Mouse (Mus musculus) heart, adult 8-10 months (tissue): ENCODE measurements around the gene Abcd3. TPM values are rescaled to one million over a fixed set of nuclear protein-coding genes. Genes with fewer than 3 reads are reported as not detected.

Experiments used
- DNase-seq: peaks from one replicate; pipeline ENCODE4 v3.0.0; 2022; ENCODE audit warnings: low spot score
- total RNA-seq, 4 experiments: library from RNA; stranded (reverse); gene quantifications; 2 replicates each; pipeline ENCODE4 v1.2.4; 2022

The Abcd3 gene
- 10 to 100 TPM; 77.8 to 82.1 (median 79.9) TPM for total RNA-seq

DNA sequence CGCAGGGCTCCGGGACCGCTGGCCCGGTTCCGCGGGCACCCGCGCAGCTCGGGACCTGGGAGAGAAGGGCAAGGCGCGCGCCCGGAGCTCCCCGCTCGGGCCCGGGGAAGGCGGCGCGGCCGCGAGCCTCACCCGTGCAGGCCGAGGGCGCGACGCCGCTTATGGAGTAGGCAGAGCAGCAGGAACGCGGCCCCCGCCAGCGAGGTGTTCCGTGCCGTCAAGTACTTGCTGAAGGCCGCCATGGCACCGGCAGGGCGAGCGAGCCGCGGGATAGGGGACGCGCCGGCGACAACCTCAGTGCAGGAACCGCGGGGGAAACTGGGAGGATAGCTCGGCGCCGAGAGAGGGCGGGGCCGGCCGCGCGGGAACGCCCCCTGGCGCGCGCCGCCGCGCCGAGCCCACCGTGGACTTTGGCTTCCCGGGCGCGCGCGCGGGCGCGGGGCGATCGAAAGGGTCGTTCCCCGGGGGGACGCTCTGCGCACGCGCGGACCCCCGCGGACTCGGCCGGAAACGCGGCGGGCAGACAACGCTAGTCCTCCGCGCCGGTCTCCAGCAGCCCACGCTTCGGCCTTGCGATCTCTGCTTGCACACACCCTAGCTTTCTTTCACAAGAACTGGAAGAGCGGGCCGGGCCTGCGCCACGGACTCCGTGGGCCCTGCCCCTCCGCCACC lies at the start of gene Abcd3:
TSS of gene Abcd3 (minus strand) at position 426 of the 672 bp plus-strand sequence.
- DNase-seq, result peak; percentile 83

GRCm38 (mm10) chr3:121859142-121859541 lies 44.0 kb upstream of the Abcd3 start:
- DNase-seq, result no peak

DNA sequence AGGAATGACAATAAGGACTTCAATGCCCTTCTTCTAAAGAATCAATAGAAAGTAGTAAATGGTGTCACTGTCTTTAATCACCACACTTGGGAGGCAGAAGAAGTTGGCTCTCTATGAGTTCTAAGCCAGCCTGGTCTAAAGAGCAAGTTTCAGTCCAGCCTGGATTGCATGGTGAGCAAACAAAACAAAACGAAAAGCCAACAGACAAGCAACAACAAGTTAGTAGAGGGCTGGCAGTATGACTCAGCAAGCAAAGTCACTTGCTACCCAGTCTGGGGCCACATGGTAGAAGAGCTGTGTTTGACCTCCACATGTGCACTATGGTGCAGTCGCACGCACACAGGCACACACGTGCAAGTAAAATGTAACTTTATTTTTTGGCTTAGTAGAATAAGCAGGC lies 41.0 kb upstream of the Abcd3 start:
- DNase-seq, result no peak

GRCm38 (mm10) chr3:121853781-121854520 lies 38.8 kb upstream of the Abcd3 start:
- DNase-seq, result no peak

GRCm38 (mm10) chr3:121852074-121852826 lies 37.1 kb upstream of the Abcd3 start:
- DNase-seq, result no peak

GRCm38 (mm10) chr3:121851006-121851405 lies 35.9 kb upstream of the Abcd3 start:
- DNase-seq, result no peak

GRCm38 (mm10) chr3:121850381-121850780 lies 35.3 kb upstream of the Abcd3 start:
- DNase-seq, result no peak

- DNase-seq, result no peak
Observed at GRCm38 (mm10) chr3:121847296-121847695, 32.2 kb upstream of the Abcd3 start.

DNA sequence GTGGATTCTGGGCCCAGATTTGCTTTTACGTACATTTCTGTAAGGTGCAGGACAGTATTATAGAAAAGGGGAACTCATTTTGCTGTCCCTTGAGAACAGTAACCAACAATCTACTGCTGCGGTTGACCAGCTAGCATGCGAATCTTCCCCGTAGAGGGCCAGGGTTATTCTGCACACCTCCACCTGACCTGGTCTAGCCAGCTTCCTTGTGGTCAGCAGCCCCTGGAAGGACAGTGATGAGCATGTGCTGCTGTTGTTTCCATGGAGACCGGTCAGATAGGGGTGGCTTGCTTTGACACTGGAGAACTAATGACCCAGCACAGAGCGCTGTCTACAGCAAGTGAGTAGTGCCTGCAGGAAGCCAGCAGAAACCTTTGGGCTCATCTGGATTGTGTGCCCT lies 29.6 kb upstream of the Abcd3 start:
- DNase-seq, result no peak

GRCm38 (mm10) chr3:121844013-121844412 lies 28.9 kb upstream of the Abcd3 start:
- DNase-seq, result no peak

DNA sequence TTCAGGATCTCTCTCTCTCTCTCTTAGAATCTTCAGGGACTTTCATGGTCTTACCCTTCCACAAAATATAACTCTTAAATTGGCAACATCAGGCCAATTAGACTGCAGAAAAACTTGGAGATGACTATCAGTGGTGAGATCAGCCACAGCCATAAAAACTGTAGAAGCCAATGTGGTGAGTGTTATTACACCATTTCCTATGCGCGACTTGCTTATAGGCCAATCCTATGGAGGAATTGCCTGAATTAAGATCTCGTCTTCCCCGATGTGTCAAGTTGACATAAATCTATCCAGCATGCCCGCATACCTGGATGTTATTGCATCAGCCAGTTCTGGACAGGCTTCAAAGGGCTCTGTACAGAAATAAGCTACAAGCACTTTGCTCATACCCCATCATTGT lies 28.2 kb upstream of the Abcd3 start:
- no peak for DNase-seq

DNA sequence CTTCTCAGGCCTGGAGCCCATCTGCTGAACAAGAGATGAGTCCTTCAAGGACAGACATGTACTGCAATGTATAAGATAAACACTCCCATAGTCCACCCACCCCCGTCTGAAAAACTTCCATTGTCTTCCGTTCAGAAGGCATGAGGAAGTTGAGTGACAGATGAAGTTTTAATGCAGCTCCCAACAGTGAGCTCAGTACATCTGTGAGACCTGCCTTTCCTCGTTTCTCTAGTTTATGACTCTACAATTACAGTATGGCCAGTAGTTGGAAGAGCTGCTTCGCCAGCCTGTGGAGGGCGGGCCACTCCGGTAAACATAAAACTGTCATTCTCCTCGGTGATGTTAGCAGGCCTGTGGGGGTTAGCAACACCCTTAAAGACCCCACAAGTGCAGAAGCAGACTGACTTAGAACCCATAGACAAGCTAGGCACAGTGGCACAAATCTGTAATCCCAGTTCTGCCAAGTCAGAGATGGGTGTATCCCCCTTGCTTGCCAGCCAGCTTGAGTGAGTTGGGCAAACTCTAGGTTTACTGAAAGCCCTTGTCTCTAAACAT lies 27.3 kb upstream of the Abcd3 start:
- DNase-seq, result no peak

- DNase-seq, result no peak
Observed at GRCm38 (mm10) chr3:121841412-121842014, 26.4 kb upstream of the Abcd3 start.

DNA sequence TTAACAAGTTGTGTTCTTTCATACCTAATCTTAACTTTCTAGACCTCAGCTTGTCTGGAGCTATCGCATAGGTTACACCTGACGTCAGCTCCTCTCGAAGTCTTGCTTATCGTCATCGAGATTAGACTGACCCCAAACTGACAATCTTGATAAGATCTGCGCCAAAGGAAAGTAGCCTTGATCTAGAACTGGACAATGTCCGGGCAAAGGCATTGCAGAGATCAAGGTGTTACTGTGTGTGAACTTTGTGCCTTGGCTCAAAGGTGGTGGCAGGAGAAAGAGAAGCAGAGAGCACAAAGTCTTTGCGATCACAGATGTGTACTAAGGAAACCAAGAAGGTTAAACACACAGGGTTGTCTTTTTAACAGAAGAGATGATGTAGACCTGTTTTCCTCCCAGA lies 25.2 kb upstream of the Abcd3 start:
- DNase-seq, result no peak

- no peak for DNase-seq
Observed at GRCm38 (mm10) chr3:121834732-121835131, 19.6 kb upstream of the Abcd3 start.

- DNase-seq, result no peak
Observed at GRCm38 (mm10) chr3:121834250-121834649, 19.1 kb upstream of the Abcd3 start.

DNA sequence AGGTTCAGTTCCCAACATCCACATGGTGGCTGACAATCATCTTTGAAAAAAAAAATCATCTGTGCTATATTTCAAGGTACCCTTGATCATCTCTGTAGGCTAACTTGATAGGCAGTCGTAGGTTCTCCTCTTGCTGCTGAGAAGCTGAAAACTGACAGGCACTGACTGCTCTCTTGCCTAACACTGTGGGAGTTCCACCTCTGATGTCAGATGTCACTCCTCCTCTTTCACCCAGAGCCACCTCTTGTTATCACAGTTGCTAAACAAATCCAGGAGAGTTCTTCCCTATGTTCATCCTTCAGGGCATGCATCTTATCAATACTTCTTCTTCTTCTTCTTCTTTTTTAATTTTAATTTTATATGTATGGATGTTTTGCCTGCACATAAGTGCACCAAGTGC lies 10.0 kb upstream of the Abcd3 start:
- no peak for DNase-seq

- no peak for DNase-seq
Observed at GRCm38 (mm10) chr3:121824319-121824718, 9.2 kb upstream of the Abcd3 start.

GRCm38 (mm10) chr3:121822643-121823042 lies 7.5 kb upstream of the Abcd3 start:
- DNase-seq, result no peak

- no peak for DNase-seq
Observed at GRCm38 (mm10) chr3:121821559-121822143, 6.5 kb upstream of the Abcd3 start.

DNA sequence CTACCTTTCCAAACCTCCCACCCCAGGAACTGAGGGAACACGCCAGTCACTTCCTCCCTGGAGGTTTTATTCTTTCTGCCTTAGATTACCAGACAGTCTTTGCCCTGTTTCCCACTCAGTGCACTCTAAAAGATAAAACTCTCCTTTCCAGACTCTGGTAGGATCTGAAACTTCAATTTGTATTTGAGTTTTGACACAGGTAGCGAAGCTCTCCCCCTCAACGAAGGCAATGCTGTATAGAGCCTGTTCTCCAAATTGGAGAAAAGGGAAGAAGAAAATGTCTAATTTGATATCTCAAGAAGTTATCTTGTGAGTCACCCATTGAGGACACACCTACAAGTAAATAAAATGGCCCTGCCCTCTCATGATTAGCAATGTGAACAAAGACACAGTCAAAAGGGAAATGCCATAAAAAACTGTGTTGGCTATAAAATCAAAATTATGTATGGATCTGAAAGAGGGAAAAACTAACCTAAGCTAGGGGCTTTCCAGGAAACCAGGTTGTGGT lies 4.6 kb upstream of the Abcd3 start:
- no peak for DNase-seq
